Mouse (Mus musculus) erythroid progenitor cell, adult 5-6 weeks (primary cell): Measurements from ENCODE around the gene Adamts8. TPM values are rescaled to one million over a fixed set of nuclear protein-coding genes. Genes with fewer than 3 reads are reported as not detected.

Experiments used
- ATAC-seq: replicated peaks from 2 replicates; pipeline ENCODE4 v1.8.0; 2016; ENCODE audit warnings: moderate number of reproducible peaks, mild to moderate bottlenecking, moderate TSS enrichment, inconsistent platforms; ENCODE audit not compliant: poor library complexity, low FRiP score, severe bottlenecking
- total RNA-seq, 2 experiments: library from RNA; stranded (forward) in 1 of 2; stranded (reverse) in 1 of 2; fragments of 150-400 nt in 1 of 2; fragments of 186-747, 209-891 nt in 1 of 2; gene quantifications; 2 replicates each; pipeline versions ENCODE4 v1.2.3 to v1.2.4; 2015 to 2017; ENCODE audit warnings: low replicate concordance in 2 of 2

Gene Adamts8
- total RNA-seq, 2 experiments from 2014 or later: not detected

DNA sequence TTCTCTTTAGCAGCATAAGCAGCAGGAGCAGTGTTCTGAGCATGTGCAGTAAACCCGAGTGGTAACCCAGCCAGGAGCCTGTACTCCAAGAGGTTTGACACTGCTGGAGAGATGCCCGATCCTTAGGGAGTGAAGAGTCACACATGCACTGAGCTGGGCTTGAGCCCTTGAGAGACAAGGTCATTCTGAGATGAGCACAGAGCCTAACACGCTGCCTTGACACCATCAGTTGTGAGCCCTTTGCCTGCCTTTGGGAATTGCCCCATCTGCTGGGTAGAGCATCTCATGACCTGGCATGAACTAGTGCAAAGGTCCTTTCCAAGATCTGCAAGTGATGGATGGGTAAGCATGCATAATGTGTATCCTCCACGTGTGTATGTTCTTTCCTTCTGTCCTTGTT is 29.6 kb downstream of the Adamts8 start:
- no peak for ATAC-seq

DNA sequence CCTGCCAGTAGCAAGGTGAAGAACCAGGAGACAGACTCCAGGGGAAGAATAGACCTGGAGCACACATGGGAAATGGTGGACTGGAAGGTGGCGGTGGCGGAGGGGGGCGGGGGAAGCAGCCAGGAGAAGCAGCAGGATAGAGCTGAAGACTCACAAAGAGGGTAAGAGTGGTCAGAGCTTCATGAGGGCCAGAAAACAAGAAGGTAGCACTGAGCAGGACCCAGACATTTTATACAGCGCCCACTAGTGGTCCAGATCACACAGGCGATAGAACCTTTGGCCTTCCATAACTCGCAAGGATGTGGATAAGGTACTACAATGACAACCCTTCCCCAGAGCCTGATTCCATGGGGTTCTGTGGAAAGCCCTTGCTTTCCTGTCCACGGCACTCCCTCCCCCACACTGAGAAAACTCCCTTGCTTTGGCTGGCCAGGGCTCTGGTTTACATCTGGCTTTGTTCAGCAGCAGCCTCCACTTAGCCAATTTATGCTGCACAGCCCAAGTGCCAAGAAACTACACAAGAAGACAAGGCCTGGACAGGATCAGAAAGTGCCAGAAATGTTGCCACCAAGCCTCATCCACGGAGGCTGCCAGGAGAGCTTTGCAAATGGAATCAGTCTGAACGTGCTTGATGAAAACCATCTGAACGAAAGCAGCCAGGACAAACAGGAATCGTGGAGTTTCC is 34.1 kb downstream of the Adamts8 start:
- ATAC-seq: no peak

DNA sequence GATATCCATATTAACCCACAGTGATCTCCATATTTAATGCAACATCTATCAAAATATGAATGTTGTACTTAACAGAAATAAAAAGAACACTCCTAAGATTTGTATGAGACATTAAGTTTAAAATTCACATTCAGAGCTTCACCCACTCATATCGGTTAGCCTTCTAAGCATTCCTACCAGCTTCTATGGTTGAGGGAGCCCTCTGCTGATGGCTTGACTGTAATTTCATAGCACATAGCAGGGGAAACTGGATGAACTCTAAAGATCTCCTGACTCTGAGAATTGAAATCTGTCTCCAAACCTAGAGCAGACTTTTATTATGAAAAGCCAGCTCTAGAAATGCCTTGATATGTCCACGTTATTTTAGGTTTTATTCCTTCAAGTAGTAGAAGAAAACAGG is 38.1 kb downstream of the Adamts8 start:
- no peak for ATAC-seq

DNA sequence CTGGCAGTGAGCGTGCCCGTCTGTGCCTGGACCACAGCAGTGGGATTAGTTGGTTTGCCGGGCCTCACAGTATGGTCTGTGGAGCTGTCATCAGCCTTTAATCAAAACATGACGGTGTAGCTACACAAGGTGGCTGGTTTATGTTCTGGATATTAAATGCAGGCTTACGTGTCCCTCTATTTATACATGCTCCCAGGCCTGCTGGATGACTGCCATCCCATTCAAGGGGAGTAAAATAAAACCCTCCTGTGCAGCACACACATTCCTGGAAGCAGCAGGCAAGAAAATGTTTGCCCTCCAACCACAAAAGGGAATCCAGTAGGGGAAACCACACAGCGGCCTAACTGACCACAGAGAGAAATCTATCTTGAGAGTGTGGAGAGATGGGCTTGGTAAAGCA is 43.4 kb downstream of the Adamts8 start:
- no peak for ATAC-seq

- no peak for ATAC-seq
These were observed 50.7 kb downstream of the Adamts8 start for GRCm38 (mm10) chr9:30993106-30993505.

- no peak for ATAC-seq
These were observed 54.5 kb downstream of the Adamts8 start for GRCm38 (mm10) chr9:30996590-30997562.

DNA sequence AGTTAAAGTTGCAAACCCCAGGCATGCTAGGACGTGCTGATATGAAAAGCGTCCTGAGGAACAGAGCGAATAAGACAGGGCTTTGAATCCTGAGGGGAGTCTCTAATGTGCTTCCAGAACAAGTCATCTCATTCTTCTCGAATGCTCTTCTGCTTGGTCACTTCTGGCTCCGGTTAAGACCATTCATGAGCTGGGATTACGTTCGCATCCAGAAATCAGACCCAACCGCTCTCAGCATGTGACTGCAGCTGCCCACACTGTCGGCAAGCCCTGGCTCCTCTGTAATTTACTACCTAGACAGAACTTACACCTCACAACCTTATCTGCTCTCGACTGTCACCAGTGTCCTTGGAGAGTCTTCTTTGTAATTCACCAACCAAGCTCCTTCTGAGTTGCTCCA is 58.3 kb downstream of the Adamts8 start:
- no peak for ATAC-seq

GRCm38 (mm10) chr9:31002528-31002927 is 60.2 kb downstream of the Adamts8 start:
- no peak for ATAC-seq

DNA sequence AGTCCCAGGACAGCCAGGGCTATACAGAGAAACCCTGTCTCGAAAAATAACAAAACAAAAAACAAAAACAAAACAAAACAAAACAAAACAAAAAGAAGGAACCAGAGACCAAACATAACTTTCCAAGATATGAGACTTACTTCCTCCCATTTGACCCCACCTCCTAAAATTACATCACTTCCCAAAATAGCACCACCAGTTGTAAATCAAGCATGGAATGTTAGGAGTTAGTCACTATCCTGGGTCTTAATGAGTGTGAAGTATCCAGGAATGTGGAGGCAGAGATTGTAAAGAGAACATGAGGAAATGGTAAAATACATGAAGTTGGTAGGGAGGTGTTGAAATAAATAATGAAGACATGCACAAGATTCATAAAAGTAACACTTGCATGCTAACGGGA is 67.0 kb downstream of the Adamts8 start:
- no peak for ATAC-seq

- ATAC-seq: no peak
These were observed 67.7 kb downstream of the Adamts8 start for GRCm38 (mm10) chr9:31010040-31010439.

DNA sequence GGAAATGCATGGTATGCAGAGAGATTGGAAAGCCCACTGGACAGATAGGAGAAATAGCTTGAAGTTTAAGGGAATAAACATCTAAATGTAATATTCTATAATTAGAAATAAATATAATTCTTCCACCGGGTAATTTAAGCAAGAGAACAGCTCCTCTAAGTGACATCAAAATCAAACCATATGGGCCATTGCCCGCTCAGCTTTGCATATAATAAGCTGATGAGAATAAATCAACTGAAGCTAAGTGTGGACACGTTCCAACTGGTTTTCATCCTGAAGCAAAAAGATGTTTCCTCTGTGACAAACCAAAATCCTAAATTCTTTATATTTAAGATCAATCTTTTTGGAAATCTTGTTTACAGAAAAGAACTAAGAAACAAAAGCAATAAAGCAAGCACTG is 68.4 kb downstream of the Adamts8 start:
- ATAC-seq: no peak

GRCm38 (mm10) chr9:31011533-31011932 is 69.2 kb downstream of the Adamts8 start:
- ATAC-seq: no peak

DNA sequence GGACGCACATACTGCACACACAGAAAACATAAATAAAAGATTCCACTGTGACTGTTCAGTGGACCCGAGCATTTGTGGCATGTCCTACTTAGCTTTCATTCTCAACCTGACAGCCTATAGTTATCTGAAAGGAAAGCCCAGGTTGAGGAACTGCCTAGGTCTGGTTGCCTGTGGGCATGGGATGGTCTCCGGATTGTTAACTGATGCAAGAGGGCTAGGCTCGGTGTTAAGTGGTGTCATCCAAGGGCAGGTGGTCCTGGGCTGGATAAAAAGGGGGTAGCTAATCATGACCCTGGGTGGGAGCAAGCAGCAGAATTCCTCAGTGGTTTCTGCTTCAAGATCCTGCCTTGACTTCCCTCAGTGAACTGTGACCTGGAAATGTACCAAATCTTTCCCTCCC is 70.3 kb downstream of the Adamts8 start:
- no peak for ATAC-seq

- no peak for ATAC-seq
These were observed 71.1 kb downstream of the Adamts8 start for GRCm38 (mm10) chr9:31013415-31013814.

Other genes with a start within 250 kb of the Adamts8 start
- not detected in 2 replicates for gene Adamts15, start 20.1 kb upstream of the Adamts8 start, total RNA-seq (2015; ENCODE audit: low replicate concordance)
- gene Adamts15, start 20.1 kb upstream of the Adamts8 start, total RNA-seq (2017; ENCODE audit: low replicate concordance): 0.13 TPM in 1 of 2 replicates, not detected in the other
- 29.9 and 36.5 TPM in 2 replicates for gene Zbtb44, start 88.1 kb downstream of the Adamts8 start, total RNA-seq (2015; ENCODE audit: low replicate concordance)
- 18.5 and 35.1 TPM in 2 replicates for gene Zbtb44, start 88.1 kb downstream of the Adamts8 start, total RNA-seq (2017; ENCODE audit: low replicate concordance)
- 0.36 TPM in 1 of 2 replicates, not detected in the other for gene St14, start 189.3 kb downstream of the Adamts8 start, total RNA-seq (2015; ENCODE audit: low replicate concordance)
- 0.90 TPM in 1 of 2 replicates, not detected in the other for gene St14, start 189.3 kb downstream of the Adamts8 start, total RNA-seq (2017; ENCODE audit: low replicate concordance)